Mouse (Mus musculus) liver, postnatal 0 days (tissue): ENCODE results near the gene Myo1b.

ENCODE experiments used
- CTCF ChIP-seq: sonication (generic); IDR thresholded peaks from 2 replicates; pipeline ENCODE4 v1.5.1; 2016; ENCODE audit warnings: antibody characterized with exemption, low read depth
- EP300 ChIP-seq: IDR thresholded peaks from 2 replicates; pipeline ENCODE4 v1.6.1; 2016; ENCODE audit warnings: antibody characterized with exemption, low read depth, mild to moderate bottlenecking

DNA sequence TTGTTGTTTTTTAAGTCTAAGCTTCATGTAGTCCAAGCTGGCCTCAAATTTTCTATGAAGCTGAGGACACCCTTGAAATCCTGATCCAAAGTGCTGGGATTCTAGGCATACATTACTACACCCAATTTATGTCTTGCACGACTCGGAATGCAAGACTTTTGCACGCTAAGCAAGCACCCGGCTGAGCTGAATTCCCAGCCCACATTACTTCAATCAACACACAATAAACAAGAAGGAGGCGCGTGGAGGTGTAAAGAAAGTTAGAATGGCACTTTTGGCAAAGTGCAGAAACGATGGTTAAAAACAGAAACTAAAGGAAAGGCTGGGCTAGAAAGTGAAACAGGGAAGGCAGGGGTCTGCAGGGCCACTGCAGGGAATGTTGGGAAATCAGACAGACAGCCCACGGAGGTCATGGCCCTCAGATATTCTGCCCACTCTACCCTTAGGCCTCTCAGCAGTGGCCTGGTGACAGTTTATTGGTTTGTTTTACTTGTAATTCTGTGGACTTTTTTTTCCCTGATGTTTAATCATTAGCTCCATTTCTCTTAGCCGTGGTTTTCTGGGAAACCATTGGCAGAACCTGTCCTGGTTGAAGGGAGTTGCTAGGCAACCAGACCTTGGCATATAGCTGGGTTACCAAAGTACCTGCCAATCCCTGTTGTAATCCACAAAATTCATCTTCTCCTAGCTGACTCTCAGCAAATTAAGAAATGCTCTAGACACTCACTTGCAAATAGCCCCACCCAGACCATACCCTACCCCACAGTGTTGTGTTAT is 195.8 kb downstream of the Myo1b start:
- TF ChIP-seq EP300 (no peak), CTCF (no peak)
